Mouse (Mus musculus): Measurements from ENCODE around the gene Mpg.

DNA sequence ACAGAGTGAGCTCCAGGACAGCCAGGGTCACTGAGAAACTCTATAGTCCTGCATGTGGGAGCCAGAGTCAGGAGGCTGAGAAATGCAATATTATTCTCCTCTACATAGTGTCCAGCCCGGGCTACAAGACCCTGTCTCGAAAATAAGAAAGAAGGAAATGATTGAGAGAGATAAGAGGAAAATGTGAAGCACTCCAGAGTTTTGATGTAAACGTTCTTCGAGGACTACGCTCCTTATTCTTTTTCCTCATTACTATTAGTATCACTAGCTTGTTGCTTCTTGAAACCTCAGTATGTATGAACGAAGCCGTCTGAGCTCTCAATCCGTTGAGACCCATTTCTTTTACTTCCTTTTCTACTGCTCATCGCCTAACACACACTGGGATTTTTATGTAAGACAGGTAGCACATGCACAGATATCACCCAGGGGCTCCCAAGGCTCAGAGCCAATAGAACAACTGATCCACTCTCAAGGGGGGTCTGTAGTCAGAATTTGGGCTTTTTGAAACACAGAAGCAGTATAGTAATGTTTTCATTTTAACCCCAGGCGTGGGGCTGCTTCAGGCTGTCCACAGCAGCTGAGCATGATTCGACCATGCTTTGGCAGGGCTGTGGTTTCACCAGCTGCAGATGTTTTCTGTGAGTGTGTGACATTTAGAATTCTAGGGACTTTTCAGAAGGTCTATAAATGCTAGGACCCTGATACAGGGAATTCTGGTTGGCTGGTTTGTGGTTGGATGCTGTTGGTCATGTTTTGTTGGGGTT is 24.2 kb upstream of the Mpg start:
- no peak for TF ChIP-seq POLR2A (IDR thresholded peaks at IDR 0.05; ENCODE audit: insufficient read depth, low read depth, low read length)
- TF ChIP-seq CTCF (IDR thresholded peaks at IDR 0.05; ENCODE audit: insufficient read depth, low read depth, low read length): no peak
